Mouse (Mus musculus) ES-E14 (cell line): ENCODE measurements around the gene Capzb. TPM values are rescaled to one million over a fixed set of nuclear protein-coding genes. Genes with fewer than 3 reads are reported as not detected.

Experiments
- DNase-seq: peaks from one replicate; pipeline ENCODE4 v3.0.0-alpha.2; 2013; ENCODE audit warnings: low read depth, low spot score
- H3K27ac ChIP-seq: 2 replicates; pipeline ENCODE4 v1.5.1; 2012; ENCODE audit warnings: low read depth, mild to moderate bottlenecking, low read length, moderate library complexity, mixed read lengths; ENCODE audit not compliant: poor library complexity, insufficient read depth, severe bottlenecking
- H3K36me3 ChIP-seq: 2 replicates; pipeline ENCODE4 v1.6.1; 2012; ENCODE audit warnings: mild to moderate bottlenecking, low read length, moderate library complexity, mixed read lengths; ENCODE audit not compliant: control insufficient read depth, poor library complexity, insufficient read depth, severe bottlenecking
- H3K4me1 ChIP-seq, 2 experiments: fragments of 150-350 bp in 1 of 2; sonication (generic) in 1 of 2; 2 replicates each; pipeline ENCODE4 v1.6.1; 2012; ENCODE audit warnings: low read length in 2 of 2, mild to moderate bottlenecking in 1 of 2, mixed read lengths in 1 of 2; ENCODE audit not compliant: control insufficient read depth in 2 of 2, insufficient read depth in 2 of 2, poor library complexity in 1 of 2
- H3K4me3 ChIP-seq, 2 experiments: fragments of 150-350 bp in 1 of 2; sonication (generic) in 1 of 2; 2 replicates each; pipeline ENCODE4 v1.5.1; 2012; ENCODE audit warnings: low read length in 2 of 2, low read depth in 1 of 2, mild to moderate bottlenecking in 1 of 2, mixed read lengths in 1 of 2; ENCODE audit not compliant: insufficient read depth in 1 of 2, poor library complexity in 1 of 2, severe bottlenecking in 1 of 2
- H3K9ac ChIP-seq: 2 replicates; pipeline ENCODE4 v1.6.1; 2012; ENCODE audit warnings: low read depth, mild to moderate bottlenecking, low read length, mixed read lengths; ENCODE audit not compliant: poor library complexity, insufficient read depth, severe bottlenecking
- H3K9me3 ChIP-seq: fragments of 150-350 bp; sonication (generic); 2 replicates; pipeline ENCODE4 v1.6.1; 2012; ENCODE audit warnings: low read depth, mild to moderate bottlenecking, low read length; ENCODE audit not compliant: control insufficient read depth, insufficient read depth
- CHD2 ChIP-seq: IDR thresholded peaks from 2 replicates; pipeline ENCODE4 v1.6.1; 2014; ENCODE audit warnings: mild to moderate bottlenecking, low read depth, low read length, inconsistent platforms
- HCFC1 ChIP-seq: IDR thresholded peaks from 2 replicates; pipeline ENCODE4 v1.6.1; 2012; ENCODE audit warnings: low read length, inconsistent platforms, borderline replicate concordance; ENCODE audit not compliant: insufficient read depth
- MAFK ChIP-seq: IDR thresholded peaks from 2 replicates; pipeline ENCODE4 v1.6.1; 2014; ENCODE audit warnings: mild to moderate bottlenecking, low read depth, low read length, inconsistent platforms; ENCODE audit not compliant: insufficient read depth
- ZC3H11A ChIP-seq: IDR thresholded peaks from 2 replicates; pipeline ENCODE4 v1.6.1; 2012; ENCODE audit warnings: low read depth, mild to moderate bottlenecking, inconsistent platforms, low read length, borderline replicate concordance
- ZNF384 ChIP-seq: IDR thresholded peaks from 2 replicates; pipeline ENCODE4 v1.6.1; 2012; ENCODE audit warnings: low read depth, low read length, inconsistent platforms
- in situ Hi-C, 2 experiments: fragments of 600-800 bp; cut with MboI; formaldehyde crosslinking; loops; one replicate each; pipeline ENCODE4 v1.15.1; 2025; ENCODE audit warnings: low sequenced_read_pairs in 2 of 2, inconsistent platforms in 1 of 2; ENCODE audit not compliant: unreplicated experiment in 2 of 2
- total RNA-seq: library from RNA; depleted of rRNA; stranded (reverse); fragments of 300-350 nt; gene quantifications from 2 replicates; pipeline ENCODE4 v1.2.3, GENCODE M21; 2012

The Capzb gene
- total RNA-seq, 1 experiment: 111 TPM

DNA sequence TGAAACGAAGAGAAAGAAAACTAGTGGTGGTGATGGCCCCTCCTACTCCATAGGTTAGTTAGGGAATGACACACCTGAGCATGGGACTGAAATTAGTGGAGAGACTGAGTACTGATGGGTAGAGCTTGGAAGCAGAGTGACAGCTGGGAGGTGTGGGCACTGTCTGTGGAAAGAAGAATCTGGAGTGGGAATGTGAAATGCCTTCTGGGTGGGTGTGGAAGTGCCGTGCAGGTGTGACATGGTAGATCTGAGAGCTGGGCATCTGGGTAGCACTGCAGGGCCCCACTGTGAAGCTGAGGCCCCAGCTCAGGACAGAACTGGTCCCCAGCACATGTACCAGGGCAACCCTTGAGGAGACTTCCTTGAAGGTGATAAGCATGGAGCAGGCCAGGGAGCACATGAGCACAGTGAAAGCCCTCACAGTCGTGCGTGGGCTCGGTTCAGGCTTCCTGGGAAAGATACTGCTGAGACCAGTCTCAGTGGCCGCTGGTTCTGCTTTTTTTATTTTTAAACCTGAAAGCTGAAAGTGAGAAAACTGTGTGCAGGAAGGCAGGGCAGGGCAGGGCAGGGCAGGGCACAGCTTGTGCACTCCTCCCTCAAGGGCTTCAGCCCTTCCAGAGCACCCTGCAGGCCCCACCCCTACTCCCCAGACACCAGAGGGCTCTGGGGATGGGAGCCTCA is 66.1 kb downstream of the Capzb start:
- H3K4me3 ChIP-seq: no peak overlapping the region
- no peak overlapping the region for H3K27ac ChIP-seq
- DNase-seq: no peak
- H3K9me3 ChIP-seq: no peaks in the 10 kb centered on the region
- peaks cover 62% of the 10 kb centered on the region for H3K36me3 ChIP-seq
- H3K4me1 ChIP-seq: 0 out of 4 replicates have a peak, but pooled peaks cover 0 to 2% of the 10 kb centered on the region in 2 experiments
- in situ Hi-C loops: no loop called here
- TF ChIP-seq ZC3H11A (no peak), HCFC1 (no peak), CHD2 (no peak), ZNF384 (no peak), MAFK (no peak)
- H3K9ac ChIP-seq: no peak overlapping the region

DNA sequence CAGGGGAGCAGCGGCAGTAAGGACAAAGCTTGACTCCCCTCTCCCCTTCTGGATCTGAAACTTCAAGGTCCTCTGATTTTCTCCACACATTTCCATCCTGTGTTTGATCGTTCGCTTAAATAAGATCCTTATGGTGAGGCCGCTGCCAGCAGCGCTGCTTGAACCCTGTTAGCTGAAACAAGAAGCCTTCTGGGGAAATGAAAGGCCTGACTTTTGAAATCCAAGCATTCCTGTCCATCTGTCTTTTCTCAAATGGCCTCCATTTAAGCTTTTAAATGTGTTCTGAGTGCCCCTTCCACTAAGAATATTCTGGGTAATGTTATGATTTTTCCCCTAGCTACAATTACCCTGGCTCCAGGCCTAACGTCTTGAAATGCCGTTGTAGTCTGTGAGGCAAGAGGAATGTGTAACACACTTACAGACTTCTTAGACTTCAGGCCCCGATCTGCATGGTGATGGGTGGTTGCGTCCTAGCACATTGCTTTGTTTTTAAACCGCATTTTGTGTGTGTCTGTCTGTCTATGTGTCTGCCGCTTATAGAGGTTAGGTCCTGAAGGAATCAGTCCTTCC is 66.7 kb downstream of the Capzb start:
- Histone ChIP-seq H3K27ac (no peak overlapping the region), H3K9ac (no peak overlapping the region), H3K4me1 (0 out of 4 replicates have a peak, but pooled peaks cover 0 to 2% of the 10 kb centered on the region in 2 experiments), H3K4me3 (no peak overlapping the region), H3K9me3 (no peaks in the 10 kb centered on the region), H3K36me3 (peaks cover 65% of the 10 kb centered on the region)
- TF ChIP-seq MAFK: no peak
- TF ChIP-seq CHD2: no peak
- no peak for TF ChIP-seq ZNF384
- TF ChIP-seq HCFC1: no peak
- TF ChIP-seq ZC3H11A: no peak
- no peak for DNase-seq
- in situ Hi-C loops: no loop called here

DNA sequence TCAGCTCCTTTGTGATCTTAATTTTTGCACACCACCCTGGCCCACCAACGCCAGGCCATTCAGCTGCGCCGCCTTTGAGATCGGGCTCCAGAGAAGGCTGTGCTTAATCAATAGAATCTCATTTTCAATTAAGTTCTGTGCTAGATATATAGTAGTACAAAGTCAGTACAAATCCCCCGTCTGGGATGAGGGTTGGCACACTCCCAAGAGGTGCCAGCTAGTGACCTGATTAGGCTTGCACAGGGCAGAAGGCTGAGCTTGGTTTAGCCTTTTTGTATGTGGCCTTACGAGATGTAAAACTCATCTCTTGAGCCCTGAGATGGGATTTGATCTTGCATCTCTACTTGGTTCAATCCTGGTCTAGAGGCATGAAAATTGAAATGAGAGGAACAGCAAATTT is 70.3 kb downstream of the Capzb start:
- Histone ChIP-seq H3K36me3 (peaks cover 57% of the 10 kb centered on the region), H3K9me3 (no peaks in the 10 kb centered on the region), H3K4me1 (0 out of 4 replicates have a peak, but pooled peaks cover 0 to 2% of the 10 kb centered on the region in 2 experiments), H3K4me3 (no peak overlapping the region), H3K9ac (no peak overlapping the region), H3K27ac (no peak overlapping the region)
- in situ Hi-C loops: no loop called here
- DNase-seq: no peak
- TF ChIP-seq ZC3H11A (no peak), ZNF384 (no peak), MAFK (no peak), CHD2 (no peak), HCFC1 (no peak)

DNA sequence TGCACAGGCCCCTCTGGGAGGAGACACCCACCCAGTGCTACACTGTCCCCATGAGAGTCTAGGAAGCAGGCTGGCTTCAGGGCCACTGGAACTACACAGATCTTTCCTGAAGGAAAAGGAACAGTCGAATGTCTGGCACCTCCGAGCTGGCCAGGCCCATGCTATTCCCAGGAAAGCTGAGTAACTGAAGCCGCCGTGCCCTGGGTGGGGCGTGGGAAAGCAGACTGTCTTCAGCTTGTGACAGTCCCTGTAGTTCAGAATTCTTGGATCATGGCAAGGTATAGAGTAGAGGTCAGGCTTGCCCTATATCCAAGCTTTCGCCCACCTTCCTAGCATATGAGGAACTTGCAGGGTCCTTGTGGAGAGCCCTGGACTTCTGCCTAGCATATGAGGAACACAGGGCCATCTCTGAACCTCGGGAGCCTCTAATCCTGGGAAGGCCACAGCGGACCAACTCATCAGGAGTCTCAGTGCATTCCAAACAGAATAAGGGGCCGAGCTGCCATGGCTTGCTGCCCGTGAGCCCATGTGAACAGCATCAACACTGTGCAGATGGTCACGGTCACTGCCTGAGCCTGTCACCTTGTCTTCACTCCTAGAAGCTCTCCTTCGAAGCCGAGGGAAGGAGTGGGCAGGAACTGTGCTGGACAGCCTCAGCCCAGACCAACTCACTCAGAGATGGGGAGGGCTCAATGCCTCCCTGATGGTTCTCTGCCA is 73.2 kb downstream of the Capzb start:
- no peak overlapping the region for H3K4me3 ChIP-seq
- in situ Hi-C loops: no loop called here
- no peak for DNase-seq
- H3K9ac ChIP-seq: no peak overlapping the region
- H3K36me3 ChIP-seq: peaks cover 52% of the 10 kb centered on the region
- no peaks in the 10 kb centered on the region; a peak in 1 of 4 replicates for H3K4me1 ChIP-seq
- no peak overlapping the region for H3K27ac ChIP-seq
- TF ChIP-seq ZNF384 (no peak), HCFC1 (no peak), CHD2 (no peak), MAFK (no peak), ZC3H11A (no peak)
- H3K9me3 ChIP-seq: no peaks in the 10 kb centered on the region
